Mouse (Mus musculus): ENCODE results near the gene Olfr985. TPM values are rescaled to one million over a fixed set of nuclear protein-coding genes. Genes with fewer than 3 reads are reported as not detected.

The Olfr985 gene
- polyA plus RNA-seq, 1 experiment from 2014 or later, result not detected

DNA sequence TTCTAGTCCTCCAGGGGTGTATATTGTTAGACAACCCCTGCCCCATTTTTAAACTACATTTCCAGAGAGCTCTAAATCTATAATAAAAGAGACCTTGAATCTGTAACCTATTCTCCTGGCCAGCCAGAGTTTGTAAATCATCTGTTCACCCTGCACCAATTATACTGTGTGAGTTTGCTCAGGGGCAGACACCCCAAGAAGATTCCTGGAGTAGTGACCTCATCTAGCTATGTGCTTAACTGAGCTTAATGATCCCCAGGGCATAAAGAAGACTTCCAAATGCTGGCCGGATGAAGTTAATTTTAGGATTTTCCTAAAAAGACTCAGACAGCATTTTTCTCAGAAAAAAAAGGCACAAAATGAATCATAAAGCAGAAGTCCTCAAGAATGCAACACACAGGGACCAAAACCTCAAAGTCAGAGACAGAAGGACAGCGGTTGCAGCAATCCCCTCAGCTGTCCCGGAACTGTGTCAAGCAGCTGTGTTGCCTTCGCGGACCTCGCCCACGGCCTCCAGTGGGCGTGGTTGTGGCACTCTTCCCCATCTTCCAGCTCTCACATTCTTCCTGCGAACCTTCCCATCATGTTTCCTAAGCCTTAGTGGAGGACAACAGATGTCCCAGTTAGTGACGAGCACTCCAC lies 13.2 kb downstream of the Olfr985 start:
- Histone ChIP-seq H3K27me3 (replicated peaks; ENCODE audit: control insufficient read depth, insufficient read depth, low read length) (no peaks in the 10 kb centered on the region), H3K27ac (ENCODE audit: low read length) (no peak overlapping the region), H3K9me3 (ENCODE audit: control insufficient read depth, low read length) (no peaks in the 10 kb centered on the region), H3K4me2 (ENCODE audit: low read length) (no peak overlapping the region), H3K9ac (replicated peaks; ENCODE audit: low read depth, low read length) (no peak overlapping the region), H3K36me3 (ENCODE audit: control insufficient read depth, insufficient read depth) (no peaks in the 10 kb centered on the region), H3K4me1 (replicated peaks; ENCODE audit: control insufficient read depth, insufficient read depth, low read length) (no peaks in the 10 kb centered on the region), H3K4me3 (replicated peaks; ENCODE audit: low read length) (no peak overlapping the region)
- WGBS, result 74% methylated on average over 10 of the region's 10 CpGs
- ATAC-seq, result no peak

GRCm38 (mm10) chr9:40114106-40114505 lies 15.9 kb downstream of the Olfr985 start, which contains the start of gene Olfr984:
TSS of gene Olfr984 (minus strand) at chr9:40114206.
- Histone ChIP-seq H3K4me1 (replicated peaks; ENCODE audit: control insufficient read depth, insufficient read depth, low read length) (no peaks in the 10 kb centered on the region), H3K27me3 (replicated peaks; ENCODE audit: control insufficient read depth, insufficient read depth, low read length) (no peaks in the 10 kb centered on the region), H3K4me2 (ENCODE audit: low read length) (no peak within 1 kb of the TSS), H3K9ac (replicated peaks; ENCODE audit: low read depth, low read length) (no peak within 1 kb of the TSS), H3K36me3 (ENCODE audit: control insufficient read depth, insufficient read depth) (no peaks in the 10 kb centered on the region), H3K4me3 (replicated peaks; ENCODE audit: low read length) (no peak within 1 kb of the TSS), H3K9me3 (ENCODE audit: control insufficient read depth, low read length) (no peaks in the 10 kb centered on the region), H3K27ac (ENCODE audit: low read length) (no peak within 1 kb of the TSS)
- no peak for ATAC-seq
- 81% methylated on average over 2 of the region's 2 CpGs for whole genome bisulfite sequencing

- H3K4me2 ChIP-seq (ENCODE audit: low read length), result no peak overlapping the region
- H3K4me3 ChIP-seq (replicated peaks; ENCODE audit: low read length), result no peak overlapping the region
- 59% methylated on average over 3 of the region's 3 CpGs for WGBS
Measured at GRCm38 (mm10) chr9:40094769-40095168, 35.2 kb downstream of the Olfr985 start.

DNA sequence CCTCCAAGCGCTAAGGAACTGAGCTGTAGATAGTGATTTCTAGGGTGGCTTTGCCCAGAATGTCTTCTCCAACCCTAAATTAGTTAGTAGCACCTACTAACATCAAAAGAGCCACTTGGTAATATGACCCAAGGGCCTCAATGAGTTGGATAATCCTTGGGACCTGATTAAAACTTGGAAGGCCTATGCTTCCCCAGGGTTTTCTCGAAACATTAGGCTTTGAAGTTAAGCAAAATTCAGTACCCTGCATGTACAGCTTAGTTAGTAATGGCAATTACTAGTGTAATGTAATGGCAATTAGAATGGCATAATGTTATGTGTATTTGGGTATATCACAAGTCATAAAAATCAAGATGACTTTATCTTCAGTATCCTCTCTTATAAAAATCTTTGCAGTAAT lies 36.5 kb downstream of the Olfr985 start, which contains the start of gene Olfr983:
Olfr983 (minus strand) TSS at position 101 of the 400 bp plus-strand sequence.
- no peaks in the 10 kb centered on the region for H3K9me3 ChIP-seq (ENCODE audit: control insufficient read depth, low read length)
- no peaks in the 10 kb centered on the region for H3K27me3 ChIP-seq (replicated peaks; ENCODE audit: control insufficient read depth, insufficient read depth, low read length)
- no peak within 1 kb of the TSS for H3K27ac ChIP-seq (ENCODE audit: low read length)
- no peak within 1 kb of the TSS for H3K4me2 ChIP-seq (ENCODE audit: low read length)
- WGBS, result 71% methylated on average over 2 of the region's 2 CpGs
- H3K4me1 ChIP-seq (replicated peaks; ENCODE audit: control insufficient read depth, insufficient read depth, low read length), result no peaks in the 10 kb centered on the region
- H3K9ac ChIP-seq (replicated peaks; ENCODE audit: low read depth, low read length), result no peak within 1 kb of the TSS
- ATAC-seq, result no peak
- no peaks in the 10 kb centered on the region for H3K36me3 ChIP-seq (ENCODE audit: control insufficient read depth, insufficient read depth)
- no peak within 1 kb of the TSS for H3K4me3 ChIP-seq (replicated peaks; ENCODE audit: low read length)

More at GRCm38 (mm10) chr9:40094769-40095168, 35.2 kb downstream of the Olfr985 start:
- no peaks in the 10 kb centered on the region for H3K4me1 ChIP-seq (replicated peaks; ENCODE audit: control insufficient read depth, insufficient read depth, low read length)
- no peaks in the 10 kb centered on the region for H3K27me3 ChIP-seq (replicated peaks; ENCODE audit: control insufficient read depth, insufficient read depth, low read length)
- H3K9me3 ChIP-seq (ENCODE audit: control insufficient read depth, low read length), result no peaks in the 10 kb centered on the region
- H3K36me3 ChIP-seq (ENCODE audit: control insufficient read depth, insufficient read depth), result no peaks in the 10 kb centered on the region
- H3K9ac ChIP-seq (replicated peaks; ENCODE audit: low read depth, low read length), result no peak overlapping the region
- ATAC-seq, result no peak
- H3K27ac ChIP-seq (ENCODE audit: low read length), result no peak overlapping the region

Other genes starting within 250 kb of the Olfr985 start
- gene Olfr229, start 222.8 kb downstream of the Olfr985 start, polyA plus RNA-seq (2015; fragmentation: Nextera tagmentation; extraction: Ambion mirVana), result not detected in 2 replicates
- not detected in 2 replicates for gene Olfr974, start 192.7 kb downstream of the Olfr985 start, polyA plus RNA-seq (2015; fragmentation: Nextera tagmentation; extraction: Ambion mirVana)
- not detected in 2 replicates for gene Olfr975, start 178.1 kb downstream of the Olfr985 start, polyA plus RNA-seq (2015; fragmentation: Nextera tagmentation; extraction: Ambion mirVana)
- gene Olfr976, start 169.1 kb downstream of the Olfr985 start, polyA plus RNA-seq (2015; fragmentation: Nextera tagmentation; extraction: Ambion mirVana), result not detected in 2 replicates
- not detected in 2 replicates for gene Olfr978, start 138.1 kb downstream of the Olfr985 start, polyA plus RNA-seq (2015; fragmentation: Nextera tagmentation; extraction: Ambion mirVana)
- not detected in 2 replicates for gene Olfr979, start 126.7 kb downstream of the Olfr985 start, polyA plus RNA-seq (2015; fragmentation: Nextera tagmentation; extraction: Ambion mirVana)
- gene Olfr980, start 120.6 kb downstream of the Olfr985 start, polyA plus RNA-seq (2015; fragmentation: Nextera tagmentation; extraction: Ambion mirVana), result not detected in 2 replicates
- not detected in 2 replicates for gene Olfr981, start 108.7 kb downstream of the Olfr985 start, polyA plus RNA-seq (2015; fragmentation: Nextera tagmentation; extraction: Ambion mirVana)
- not detected in 2 replicates for gene Olfr982, start 56.4 kb downstream of the Olfr985 start, polyA plus RNA-seq (2015; fragmentation: Nextera tagmentation; extraction: Ambion mirVana)
- gene Olfr983, start 36.6 kb downstream of the Olfr985 start, polyA plus RNA-seq (2015; fragmentation: Nextera tagmentation; extraction: Ambion mirVana), result not detected in 2 replicates
- gene Olfr984, start 16.0 kb downstream of the Olfr985 start, polyA plus RNA-seq (2015; fragmentation: Nextera tagmentation; extraction: Ambion mirVana), result not detected in 2 replicates
- not detected in 2 replicates for gene Tmem225, start 17.9 kb upstream of the Olfr985 start, polyA plus RNA-seq (2015; fragmentation: Nextera tagmentation; extraction: Ambion mirVana)
- not detected in 2 replicates for gene Olfr986, start 50.7 kb upstream of the Olfr985 start, polyA plus RNA-seq (2015; fragmentation: Nextera tagmentation; extraction: Ambion mirVana)
- 11.0 and 12.0 TPM in 2 replicates for gene Zfp202, start 62.1 kb upstream of the Olfr985 start, polyA plus RNA-seq (2015; fragmentation: Nextera tagmentation; extraction: Ambion mirVana)
- gene Scn3b, start 139.0 kb upstream of the Olfr985 start, polyA plus RNA-seq (2015; fragmentation: Nextera tagmentation; extraction: Ambion mirVana), result 103 and 127 TPM in 2 replicates

All from forebrain, embryonic 16.5 days (tissue).